Mouse (Mus musculus) skeletal muscle tissue, adult 2 months (tissue): ENCODE results near the gene Nrarp.

ENCODE experiments used
- DNase-seq: peaks from one replicate; pipeline ENCODE4 v3.0.0-alpha.2; 2012; ENCODE audit warnings: low read depth, low spot score

The Nrarp gene

GRCm38 (mm10) chr2:25174866-25175689 lies 5.5 kb upstream of the Nrarp start:
- DNase-seq = no peak

GRCm38 (mm10) chr2:25175690-25176078 lies 4.9 kb upstream of the Nrarp start:
- no peak for DNase-seq

- DNase-seq = no peak
Measured at GRCm38 (mm10) chr2:25176573-25176972, 4.0 kb upstream of the Nrarp start.

GRCm38 (mm10) chr2:25177076-25177475 lies 3.5 kb upstream of the Nrarp start:
- DNase-seq = no peak

- no peak for DNase-seq
Measured at GRCm38 (mm10) chr2:25177685-25178084, 2.9 kb upstream of the Nrarp start.

DNA sequence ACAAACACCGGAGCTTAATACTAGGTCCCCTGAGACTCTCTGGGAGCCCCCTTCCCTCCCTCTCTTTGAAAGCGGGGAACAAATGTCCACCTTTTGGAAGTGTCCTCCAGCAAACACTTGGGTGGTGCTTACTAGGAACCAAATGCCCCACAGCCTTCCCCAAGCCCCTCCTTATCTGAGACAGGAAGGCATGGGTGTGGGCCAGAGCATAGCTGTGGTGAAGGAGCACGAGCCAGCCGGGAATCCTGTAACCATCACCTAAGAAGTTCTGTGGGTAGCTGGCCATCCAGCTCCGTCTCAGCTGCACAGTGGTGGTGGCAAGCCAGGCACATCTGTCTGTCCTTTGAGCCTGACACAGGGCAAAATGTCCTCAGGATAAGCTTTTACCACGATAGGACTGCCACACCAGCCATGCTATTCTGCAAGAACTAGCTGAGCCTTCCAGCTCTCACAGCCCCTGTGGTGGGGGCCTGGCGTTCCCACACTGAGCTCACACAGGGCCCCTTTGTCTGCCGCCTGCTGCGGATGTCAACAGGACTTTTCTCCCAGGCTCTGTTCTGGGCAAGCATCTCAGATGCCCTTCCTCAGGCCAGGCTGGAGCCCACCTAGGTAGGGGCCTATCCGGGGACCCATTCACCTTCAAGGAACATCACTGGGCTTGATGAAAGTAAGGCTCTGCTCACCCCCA lies 2.1 kb upstream of the Nrarp start:
- DNase-seq = no peak

GRCm38 (mm10) chr2:25179566-25180217 lies 866 bp upstream of the Nrarp start:
- no peak for DNase-seq

- no peak for DNase-seq
Measured at GRCm38 (mm10) chr2:25180973-25181890, 674 bp downstream of the Nrarp start.

- DNase-seq = no peak
Measured at GRCm38 (mm10) chr2:25181891-25182397, 1.4 kb downstream of the Nrarp start.

DNA sequence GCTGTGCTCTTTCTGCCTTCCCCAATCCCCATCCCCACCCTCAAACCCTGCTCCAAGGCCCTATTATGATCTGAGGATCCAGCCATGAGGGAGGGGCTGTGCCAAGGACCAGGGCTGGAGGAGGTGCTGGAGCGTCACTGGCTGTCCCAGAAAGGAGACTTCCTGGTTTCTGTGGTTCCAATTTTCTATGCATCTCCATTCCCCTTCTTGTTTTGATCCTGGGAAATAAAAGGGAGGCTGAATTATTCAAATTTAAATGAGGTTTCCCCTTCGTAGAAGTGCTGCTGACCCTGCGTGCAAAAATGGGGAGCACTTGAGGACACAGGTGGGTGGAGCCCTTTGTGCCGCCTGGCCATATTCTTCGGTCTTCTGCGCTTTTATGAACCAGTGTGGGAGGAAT lies 2.1 kb downstream of the Nrarp start:
- no peak for DNase-seq

- no peak for DNase-seq
Measured at GRCm38 (mm10) chr2:25183336-25183735, 2.8 kb downstream of the Nrarp start.

- no peak for DNase-seq
Measured at GRCm38 (mm10) chr2:25184496-25184895, 3.9 kb downstream of the Nrarp start.

DNA sequence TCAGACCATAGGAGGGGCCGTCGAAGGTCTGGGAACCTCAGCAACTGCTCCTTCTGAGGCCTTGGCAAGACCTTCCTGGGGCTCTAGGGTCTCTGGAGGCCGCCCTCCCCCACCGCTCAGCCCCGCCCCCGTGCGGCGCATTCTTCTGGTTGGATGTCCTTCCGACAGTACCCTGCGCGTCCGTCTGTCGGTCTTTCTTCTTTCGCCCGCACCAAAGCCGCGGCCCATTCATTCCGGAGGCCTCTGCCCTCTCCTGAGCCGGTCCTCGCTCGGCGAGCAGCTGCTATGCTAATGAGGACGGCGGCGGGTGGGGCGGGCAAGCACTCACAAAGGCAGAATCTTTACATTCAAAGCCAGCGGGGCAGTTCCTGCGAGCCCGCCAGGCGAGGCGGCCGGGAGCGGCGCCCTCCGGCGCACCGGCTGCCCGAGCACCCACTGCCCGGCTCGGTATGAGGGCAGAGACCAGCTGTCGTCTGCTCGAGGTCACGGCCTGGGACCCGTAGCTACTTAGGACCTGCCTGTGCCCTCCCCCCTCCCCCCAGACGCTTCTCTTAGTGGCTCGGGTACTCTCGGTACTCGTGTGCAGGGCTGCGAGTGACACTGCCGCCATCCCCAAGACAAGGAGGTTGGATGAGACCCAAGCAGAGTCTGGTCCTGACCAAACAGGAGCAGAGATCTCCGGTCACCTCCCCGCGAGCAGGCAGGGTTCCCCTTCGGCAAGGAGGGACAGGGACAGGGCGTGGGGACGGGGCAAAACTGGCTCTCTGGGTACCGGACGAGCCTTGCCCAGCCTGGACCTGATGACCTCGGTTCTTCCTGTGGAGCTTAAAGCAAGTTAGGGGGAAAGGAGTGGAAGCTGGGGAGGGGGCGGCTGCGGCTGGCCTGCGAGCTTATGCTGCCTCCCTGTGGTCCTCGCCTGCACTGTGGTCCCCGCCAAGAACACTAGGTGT lies 5.3 kb downstream of the Nrarp start:
- no peak for DNase-seq

GRCm38 (mm10) chr2:25186575-25186930 lies 6.0 kb downstream of the Nrarp start:
- no peak for DNase-seq

DNA sequence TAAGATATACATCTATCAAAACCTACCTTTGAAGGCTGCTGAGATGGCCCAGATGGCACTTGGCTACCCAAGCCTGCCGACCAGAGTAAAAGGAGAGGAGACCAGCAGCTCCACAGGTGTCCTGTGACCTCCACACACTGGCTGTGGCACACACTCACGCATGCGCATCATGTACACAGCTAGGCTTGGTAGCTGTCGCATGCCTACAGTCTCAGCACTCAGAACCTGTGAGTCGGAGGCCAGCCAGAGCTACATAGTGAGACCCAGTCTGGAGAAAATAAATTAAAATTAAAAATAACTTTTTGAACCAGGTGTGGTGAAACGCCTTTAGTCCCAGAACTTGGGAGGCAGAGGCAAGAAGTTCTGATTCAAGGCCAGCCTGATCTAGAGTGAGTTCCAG lies 7.3 kb downstream of the Nrarp start:
- DNase-seq = no peak

DNA sequence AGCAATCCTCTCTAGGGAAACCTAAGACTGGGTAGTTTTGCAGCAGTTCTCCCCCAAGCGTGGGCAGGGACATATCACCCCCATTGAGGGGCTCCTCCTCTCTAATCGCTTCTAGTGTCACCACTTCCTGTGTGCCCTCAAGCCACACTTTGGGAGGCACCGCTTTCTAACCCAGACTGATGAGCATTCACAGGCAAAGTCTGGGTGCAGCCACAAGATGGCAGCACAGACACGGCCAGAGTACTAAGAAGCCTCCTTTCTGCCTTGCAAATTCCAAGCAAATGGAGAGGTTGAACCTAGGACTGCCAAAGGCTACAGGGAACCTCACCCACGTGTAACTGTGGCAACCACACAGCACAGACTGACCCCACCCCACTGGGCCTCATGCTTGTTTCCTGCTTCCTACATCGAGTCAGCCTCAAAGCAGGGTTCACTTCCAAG lies 12.8 kb downstream of the Nrarp start:
- peak; percentile 85 for DNase-seq

- DNase-seq = no peak
Measured at GRCm38 (mm10) chr2:25194006-25194405, 13.4 kb downstream of the Nrarp start.

DNA sequence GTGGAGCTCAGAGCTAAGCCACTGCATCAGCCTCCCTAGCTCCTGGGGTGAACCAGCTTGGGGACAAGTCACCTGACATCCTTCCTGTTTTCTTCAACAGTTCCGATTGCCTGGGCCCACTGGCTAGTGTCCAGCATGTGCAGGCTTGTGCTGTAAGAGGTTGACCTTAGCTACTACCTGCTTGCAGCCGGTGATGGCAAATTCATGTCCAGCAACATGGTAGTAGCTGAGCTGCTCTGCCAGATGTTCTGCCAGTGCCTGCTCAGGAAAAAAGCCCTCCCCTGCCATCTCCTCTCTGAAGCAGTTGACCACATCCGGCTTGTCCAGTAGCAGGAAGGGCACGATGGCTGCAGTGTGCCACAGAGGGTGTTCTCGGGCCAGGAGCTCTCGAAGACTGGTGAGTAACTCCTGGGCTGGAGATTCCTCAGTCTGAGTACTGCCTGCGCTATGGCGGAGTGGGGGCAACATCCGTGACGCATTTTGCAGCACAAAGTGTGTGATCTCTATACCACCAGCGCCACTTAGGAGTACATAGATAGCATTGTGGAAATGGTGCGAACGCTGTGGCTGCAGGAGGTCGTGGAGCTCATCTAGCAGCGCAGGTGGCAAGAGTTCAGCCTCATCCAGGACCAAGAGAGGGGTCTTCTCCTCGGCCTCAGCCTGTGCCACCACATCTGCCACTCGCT lies 14.1 kb downstream of the Nrarp start:
- DNase-seq = no peak
